Mouse (Mus musculus) mature B cell (primary cell): Measurements from ENCODE around the gene Msx1.

Experiments used
- in situ Hi-C: fragments of 300-500 bp; cut with MboI; formaldehyde crosslinking; loops from 2 replicates; pipeline ENCODE4 v1.14.3; 2019

The Msx1 gene

DNA sequence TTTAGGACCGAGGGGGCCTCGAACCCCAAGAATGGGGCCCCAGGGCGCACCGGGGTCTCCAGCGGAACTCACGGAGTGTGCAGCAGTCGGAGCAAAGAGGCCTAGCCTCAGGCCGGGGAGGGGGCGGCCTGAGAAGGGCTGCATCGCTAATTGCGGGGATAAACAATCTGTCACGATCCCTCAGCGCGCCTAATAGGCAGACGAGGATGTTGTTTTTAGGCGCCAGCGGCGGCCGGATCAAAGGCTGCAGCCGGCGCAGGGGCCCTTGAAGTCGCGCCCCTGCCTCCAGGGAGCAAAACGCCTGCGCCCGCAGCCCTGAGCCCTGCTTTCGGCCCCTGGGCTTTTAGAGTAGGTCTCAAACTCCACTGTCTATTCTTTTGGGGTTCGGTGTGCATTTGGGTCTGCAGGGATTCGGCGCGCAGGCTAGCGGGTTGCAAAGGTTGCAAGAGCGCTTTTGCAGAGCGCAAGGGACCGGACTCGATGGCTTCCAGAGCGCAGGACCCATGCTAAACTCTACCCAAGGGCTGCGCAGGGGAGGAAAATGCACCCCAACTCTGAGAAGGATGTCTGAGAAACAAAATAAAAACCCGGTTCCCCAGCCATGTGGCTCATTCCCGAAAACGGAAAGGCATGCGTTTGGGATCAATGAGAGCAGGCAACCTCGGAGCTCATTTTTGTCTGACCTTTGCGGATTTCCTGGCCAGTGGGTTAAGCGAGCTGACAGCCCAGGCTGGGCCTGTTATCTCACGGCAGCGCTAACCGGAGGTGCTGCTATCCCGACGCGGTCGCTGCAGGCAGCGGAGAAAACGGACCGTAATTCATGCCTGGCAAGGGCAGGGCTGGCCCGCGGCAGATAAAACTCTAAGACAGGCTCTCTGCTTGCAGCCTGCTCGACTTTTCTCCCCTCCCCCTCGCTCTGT is 2.6 kb upstream of the Msx1 start:
- in situ Hi-C loops, result no loop called here

DNA sequence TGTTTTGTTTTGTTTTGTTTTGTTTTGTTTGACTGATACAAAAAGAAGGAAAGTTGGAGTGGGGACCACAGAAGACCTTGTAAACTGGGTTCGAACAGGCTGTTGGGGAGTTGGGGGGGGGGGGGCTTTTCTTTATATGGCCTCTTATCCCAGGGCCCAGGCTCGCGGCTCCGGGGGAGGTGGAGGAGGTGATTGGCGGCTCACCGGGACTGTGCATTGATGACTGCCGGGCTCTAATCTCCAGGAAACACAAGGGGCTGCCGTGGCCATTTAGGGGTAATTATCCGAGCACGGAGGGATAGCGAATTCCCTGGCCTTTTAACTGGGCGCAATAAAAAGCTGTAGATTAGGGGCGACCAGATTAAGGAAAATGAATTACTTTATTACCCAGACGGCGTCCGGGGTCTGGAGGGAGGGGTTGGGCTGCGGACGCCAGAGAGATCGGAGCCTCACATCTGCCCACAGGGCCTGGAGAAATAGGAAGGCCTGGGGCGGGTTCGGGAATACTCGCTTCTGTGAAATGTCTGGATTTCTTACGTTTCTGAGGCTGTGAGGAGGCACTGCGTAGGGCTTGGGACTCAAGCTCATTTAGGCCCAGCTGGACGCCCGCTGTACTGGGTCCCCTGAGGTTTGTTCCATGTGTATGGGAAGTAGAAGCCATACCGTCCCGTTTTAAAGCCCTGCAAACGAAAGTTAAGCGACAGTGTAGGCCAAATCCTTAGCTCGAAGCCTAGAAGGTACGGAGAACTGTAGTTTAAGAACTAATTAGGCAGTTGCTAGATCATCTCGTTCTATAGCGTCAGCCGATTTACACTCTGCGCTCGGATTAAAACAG is 1.4 kb upstream of the Msx1 start:
- in situ Hi-C loops, result no loop called here

DNA sequence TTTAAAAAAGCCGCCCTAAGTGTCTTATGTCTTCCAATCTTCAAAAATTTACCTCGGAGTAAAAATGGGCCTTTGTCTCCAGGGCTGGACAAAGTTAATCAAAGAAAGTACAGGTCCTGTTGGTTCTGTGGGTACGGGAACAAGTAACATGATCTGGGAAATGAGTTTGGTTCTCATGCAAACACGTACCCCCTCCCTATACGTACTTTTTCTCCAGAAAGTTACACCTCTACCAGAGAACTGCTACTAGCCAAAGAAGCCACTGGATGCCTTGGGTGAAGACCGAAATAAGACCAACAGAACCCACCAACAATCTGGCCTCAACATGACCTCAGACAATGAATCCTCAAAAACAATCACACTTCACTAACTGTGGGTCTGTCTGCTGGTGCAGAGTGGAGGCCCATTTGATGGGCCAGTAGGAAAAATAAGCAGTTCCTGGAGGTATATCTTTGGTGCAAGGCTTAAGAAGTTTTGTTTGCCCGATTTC is 773 bp upstream of the Msx1 start:
- in situ Hi-C loops, result no loop called here

DNA sequence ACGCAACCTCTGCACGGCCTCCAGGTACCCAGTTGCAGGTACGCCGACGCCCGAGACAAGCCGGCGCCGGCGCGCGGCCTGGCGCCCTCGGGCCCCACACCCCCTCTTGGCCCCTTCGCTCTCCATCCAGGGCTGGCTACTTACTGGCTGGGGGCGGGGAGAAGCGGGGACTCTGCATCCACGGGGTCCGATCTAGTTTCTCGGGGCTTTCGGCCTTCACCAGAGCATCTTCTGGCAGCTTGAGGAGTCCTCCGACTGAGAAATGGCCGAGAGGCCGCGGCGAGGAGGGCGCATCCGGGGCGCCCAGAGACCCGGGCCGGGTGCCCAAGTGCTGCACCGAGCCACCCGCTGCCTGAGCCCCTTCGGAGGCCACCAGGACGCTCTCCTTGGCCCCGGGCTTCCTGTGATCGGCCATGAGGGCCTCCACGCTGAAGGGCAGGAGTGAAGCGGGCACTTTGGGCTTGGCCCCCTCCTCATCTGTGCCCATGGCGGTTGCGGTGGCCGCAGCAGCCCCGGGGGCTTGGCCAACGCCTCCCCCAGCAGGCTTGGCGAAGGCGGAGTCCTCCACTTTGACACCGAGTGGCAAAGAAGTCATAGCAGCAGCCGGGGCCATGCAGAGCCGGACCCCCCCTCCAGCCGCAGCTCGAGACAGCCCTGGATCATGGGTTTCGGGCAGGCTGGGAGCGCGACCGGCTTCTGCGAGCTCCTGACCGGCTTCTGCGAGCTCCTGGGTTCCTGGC is 492 bp downstream of the Msx1 start:
- in situ Hi-C loops, result no loop called here

DNA sequence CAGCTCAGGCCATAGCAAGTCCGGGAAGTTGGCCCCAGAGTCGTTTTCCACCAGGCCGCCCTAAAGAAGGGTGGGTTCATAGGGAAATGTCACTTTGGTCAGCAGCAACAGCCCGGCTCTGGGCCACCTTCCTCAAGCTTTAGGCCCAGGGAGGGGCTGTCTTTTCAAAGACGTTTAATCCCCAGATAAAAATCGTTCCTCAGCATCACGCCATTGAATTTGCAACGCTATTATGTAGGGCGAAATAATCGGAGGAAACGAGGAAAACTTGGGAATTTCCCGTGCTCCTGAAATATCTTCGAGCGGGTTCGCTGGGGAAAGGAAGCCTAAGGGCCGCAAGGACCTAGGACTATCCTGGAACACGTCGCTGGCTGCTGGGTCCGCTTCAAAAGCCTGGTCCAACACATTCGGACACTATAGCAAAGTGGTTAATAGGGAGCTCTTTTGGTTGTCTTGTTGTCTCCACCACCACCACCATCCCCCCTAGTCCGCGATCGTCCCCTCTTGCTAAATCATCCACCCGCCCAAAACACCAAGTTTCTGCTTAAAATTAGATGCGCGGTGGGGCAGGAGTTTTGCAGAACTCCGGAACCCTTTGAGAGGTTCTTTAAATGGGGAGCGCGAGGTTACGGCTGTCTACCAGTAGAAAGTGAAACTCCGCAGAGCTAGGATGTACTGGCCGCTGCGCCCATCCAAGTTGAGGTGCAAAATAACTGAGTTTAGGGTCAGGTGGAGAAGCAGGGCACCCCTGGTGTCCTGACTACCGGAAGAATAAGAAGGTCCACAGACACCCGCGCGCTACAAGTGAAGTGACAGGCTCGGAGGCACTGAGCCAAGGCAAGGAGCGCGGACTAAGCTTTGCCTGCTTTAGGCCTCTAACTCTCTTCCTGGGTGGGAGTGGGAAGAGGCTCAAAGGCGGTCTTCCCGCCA is 1.3 kb downstream of the Msx1 start:
- in situ Hi-C loops, result no loop called here

DNA sequence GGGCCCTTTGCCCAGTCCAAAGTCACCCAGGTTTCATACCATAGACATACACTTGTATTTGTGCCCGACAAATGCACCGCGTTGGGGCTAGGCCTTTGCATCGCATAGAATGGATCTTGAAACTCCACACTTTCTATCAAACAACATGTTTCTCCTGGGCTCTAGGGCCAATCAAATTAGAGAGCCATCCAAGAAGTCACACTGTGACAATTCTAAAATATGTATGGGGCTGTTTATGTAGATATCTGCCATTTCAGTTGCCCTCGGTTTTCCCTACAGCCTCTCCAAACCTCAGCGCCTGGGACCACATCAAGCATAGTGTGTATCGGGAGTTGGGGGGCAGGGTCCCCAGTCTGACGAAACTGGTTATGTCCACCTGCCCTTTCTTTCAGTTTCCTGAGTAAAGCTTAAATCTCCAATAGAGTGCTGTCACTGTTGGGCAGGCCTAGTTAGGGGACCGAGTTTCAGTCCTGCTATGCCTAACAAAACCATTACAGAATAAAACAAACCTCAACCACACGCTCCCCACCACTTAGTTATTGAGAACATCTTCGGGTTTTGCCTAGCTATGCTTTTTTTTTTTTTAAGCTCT is 2.2 kb downstream of the Msx1 start:
- in situ Hi-C loops, result no loop called here

DNA sequence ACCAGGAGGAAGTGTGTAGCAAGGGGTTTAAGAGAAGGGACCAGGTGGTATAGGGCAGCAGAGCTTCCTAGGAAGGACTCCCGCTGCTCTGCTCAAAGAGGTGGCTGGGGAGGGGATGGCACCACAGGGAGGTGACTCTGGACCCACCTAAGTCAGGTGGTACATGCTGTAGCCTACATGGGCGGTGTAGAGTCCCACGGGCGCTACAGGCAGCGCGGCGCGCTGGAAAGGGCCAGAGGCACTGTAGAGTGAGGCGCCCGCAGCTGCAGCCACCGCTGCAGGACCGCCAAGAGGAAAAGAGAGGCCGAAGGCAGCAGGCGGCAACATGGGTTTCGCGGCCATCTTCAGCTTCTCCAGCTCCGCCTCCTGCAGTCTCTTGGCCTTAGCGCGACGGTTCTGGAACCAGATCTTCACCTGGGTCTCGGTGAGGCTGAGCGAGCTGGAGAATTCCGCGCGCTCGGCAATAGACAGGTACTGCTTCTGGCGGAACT is 3.2 kb downstream of the Msx1 start:
- in situ Hi-C loops, result no loop called here

DNA sequence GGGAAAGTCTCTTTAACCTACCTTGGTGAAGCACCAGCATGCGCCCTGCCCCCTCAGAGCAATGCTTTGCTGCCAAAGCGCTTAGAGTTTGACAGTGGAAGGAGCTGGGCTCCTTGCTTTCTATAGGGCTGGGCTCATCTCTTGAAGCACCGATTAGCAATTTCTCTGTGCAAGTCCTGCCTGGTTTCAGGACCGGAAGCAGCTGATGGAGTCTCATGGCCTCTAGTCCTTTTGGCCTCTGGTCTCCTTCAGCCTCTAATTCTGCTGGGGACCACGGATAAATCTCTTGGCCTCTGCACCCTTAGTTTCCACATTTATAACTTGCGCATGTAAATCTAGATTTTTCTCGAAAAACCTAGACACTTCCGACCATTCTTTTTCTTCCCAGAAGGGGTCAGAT is 3.7 kb downstream of the Msx1 start:
- in situ Hi-C loops, result no loop called here

DNA sequence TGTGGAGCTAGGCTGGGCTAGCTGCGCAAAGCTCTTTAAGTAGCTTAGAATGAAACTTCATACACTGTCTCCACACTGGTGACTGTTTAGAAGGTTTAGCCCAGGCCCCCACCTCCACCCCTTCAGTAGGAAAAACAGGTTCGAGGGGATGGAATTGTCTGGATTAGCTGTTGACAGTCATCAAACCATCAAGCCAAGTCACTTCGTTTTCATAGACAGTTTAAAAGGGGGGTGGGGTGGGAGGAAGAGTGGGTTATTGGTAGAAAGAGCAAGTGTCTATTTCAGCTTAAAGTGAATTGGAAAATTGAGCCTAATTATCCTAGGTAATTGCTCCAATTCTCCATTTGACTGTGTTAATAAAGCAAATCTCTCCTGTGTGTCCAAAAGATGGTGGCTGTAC is 4.4 kb downstream of the Msx1 start:
- in situ Hi-C loops, result no loop called here

DNA sequence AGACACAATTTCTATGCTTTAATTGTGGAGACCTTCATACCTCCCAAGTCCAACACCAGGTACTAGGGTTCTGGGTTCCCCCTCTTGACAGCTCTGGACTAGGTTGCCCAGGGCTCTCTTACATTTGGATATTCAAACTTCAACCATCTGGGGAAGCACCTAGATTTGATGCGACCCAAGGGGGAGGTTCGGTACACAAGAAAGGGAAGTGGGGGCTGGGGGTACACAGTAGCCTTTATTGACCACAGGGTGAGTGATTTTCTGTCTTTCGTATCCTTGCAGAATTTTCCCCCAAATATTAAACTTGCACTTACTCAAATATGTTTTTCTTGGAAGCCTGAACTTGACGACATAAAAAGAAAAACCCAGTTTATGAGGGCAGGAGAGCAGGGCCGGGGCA is 4.8 kb downstream of the Msx1 start:
- in situ Hi-C loops, result no loop called here

DNA sequence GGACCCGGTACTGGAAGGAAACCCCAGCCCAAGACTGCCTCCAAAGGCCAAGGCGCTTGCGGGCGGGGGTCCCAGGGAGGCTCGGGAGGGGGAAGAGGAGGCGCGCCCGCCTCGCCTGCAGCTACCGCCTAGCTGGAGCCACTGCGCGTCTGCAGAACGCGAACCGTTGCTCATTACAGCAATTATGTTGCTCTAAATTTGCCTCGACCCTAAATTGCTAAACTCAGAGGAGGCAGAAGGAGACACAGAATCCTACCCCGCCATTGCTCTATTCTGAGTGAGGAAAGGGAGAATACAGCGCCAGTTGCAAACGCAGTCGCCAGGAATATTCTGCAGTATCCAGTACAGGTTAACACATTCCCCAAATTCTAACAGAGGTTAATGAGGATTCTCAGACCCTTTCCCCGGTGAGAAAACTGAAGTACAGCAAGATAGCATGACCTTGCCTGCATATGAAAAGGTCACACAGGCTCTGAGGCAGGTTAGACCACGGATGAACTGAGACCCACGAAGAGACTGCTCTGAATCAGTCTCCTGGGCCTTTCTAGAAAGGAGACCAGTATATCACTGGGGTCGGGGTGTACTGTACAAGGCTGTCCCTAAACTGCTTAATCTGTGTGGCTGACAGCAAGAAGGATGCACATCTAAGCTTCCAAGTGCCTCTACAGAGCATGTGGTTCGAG is 5.7 kb downstream of the Msx1 start:
- in situ Hi-C loops, result no loop called here

DNA sequence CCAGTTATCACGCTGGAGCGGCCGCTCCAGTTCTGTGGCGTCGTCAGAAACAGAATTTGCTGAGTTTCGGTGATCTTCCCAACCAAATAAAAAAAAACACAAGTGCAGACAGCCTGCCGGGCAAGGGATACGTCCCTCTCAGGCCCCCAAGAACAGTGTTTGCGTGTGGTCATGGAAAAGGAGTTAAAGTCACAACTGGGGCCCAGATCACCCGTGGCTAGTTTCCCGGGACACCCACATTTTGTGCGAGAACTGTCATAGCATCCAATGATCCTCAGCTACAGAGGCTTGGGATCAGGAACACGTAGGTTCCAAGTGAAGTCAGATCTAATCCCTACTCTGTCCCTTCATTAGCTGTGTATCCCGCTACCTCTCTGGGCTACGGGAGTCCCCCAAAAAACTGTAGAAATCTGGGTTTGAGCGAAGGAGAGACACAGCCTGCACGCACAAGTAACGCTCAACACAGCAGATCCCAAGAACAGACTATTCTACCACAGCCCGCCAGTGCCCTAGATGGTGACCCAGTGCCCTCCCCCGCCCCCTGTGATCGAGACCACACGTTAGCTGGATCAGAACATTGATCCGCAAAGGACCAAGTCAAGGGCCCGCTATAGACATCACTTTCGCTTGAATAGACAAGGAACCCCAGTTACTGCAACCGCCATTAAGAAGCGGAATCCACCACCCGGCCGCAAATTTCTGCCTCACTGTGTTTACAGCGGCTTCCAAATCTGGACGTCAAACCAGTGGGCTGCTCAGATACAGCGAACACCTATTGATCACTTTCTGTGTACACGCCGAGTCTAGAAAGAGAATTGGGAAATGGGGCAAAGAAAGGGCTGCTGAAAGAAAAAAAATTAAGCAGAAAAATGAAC is 6.5 kb downstream of the Msx1 start:
- in situ Hi-C loops, result no loop called here

DNA sequence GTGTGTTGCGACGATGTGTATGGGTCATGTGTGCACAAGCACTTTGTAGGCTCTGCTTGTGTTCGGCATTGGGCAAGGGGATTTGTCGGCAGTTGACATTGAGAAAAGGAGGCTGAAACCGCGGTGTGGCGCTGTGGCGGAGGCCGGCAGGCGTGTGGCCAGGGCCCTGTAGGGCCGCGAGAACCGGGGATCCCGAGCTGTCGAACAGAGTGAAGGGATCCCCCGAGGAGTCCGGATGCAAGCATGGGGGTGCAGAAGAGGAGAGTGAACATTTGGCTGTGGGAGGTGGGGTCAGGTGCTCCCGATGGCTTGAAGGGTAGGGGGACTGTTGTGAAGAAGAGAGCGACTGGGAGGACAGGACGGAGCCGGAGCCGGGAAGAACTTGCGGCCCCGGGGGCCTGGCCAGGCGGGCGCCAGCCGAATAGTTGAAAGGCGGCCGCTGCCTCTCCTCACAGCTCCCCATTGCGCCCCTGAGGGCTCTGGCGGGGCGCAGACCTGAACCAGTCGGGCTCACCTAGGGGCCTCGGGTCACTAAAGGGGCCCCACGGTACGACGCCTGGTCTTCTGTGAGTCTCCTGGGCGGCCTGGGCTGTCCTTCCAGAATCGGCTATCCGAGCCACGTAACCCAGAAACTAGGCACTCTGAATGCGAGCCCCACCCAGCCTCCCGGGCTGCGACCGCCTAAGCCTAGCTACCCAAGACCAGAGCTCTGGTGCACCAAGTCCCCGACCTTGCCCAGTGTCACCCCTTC is 7.3 kb downstream of the Msx1 start:
- in situ Hi-C loops, result no loop called here

DNA sequence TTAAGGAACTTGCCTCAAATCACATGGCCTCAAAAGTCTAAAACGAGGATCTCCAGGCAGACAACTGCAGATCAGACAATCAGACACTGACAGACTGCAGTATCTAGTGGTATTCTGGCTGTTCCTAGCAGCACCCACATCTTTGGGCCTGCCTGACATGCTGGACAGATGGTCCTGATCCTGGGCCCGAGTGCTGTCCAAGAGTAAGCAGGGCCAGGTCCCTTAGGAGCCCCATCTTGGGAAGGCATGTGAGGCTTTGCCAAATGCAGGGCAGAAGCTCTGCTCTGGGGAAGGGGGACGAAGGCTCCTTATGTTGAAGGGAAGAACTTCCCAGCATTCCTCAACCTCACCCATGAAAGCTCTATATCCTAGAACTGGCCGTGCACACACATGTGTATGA is 8.5 kb downstream of the Msx1 start:
- in situ Hi-C loops, result no loop called here

DNA sequence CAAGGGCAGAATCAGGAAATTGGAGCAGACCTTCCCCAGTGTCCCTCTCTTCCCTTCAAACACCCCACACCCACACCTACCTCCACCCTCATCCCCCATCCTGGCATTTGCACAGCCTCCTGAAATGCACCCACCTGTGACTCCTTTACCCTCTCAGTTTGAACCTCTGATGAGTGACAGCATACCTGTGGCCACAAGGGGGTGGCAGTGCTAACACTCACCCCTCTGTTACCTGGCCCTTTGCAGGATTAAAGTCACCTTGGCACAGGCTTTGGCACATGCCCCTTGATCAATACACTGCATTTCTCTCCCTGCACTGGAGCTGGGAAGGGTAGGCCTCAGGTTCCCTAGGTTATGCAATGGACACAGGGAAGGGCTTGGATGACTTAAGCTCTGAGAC is 10.2 kb downstream of the Msx1 start:
- in situ Hi-C loops, result no loop called here

DNA sequence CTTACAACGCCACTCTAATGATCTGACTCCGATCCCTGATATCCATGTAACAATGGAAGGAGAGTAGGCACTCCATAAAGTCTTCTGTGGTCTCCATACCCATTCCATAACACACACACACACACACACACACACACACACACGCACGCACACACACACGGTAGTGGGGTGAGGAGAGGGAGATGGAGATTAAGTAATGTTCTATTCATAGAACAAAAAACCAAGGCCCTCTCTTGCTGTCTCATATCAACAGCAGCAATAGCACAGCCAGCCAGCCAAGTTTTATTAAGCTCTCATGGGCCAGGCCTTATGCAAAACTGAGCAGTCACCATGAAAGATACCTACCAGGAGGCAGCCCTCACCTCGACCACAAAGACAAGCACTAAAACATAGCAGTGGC is 19.1 kb downstream of the Msx1 start:
- in situ Hi-C loops, result no loop called here

DNA sequence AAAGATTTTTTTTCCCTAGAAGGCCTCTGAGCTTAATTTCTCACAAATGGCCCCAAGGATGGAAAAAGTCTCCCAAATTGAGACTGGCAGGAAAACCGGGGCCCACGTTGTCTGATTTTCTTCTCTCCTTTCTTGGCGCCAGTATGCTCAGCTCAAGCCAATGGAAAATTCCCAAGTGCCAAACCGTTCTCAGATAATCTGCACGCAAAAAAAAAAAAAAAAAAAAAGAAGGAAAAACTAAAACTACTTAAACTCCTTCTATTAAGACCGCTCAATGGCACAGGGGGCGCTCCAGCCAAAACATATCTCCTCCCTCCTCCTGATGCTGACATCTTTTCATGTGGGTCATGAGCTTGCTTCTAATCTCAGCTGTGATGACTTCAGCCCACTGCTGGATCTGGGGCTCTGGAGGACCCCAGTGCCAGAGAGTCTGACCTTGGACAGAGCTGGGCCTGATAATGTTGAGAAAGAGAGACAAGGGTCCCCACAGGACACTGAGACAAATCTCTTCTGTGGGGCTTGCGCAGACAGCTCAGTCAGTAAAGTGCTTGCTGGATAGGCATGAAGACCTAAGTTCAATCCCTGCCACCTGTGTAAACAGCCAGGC is 19.8 kb downstream of the Msx1 start:
- in situ Hi-C loops, result no loop called here

DNA sequence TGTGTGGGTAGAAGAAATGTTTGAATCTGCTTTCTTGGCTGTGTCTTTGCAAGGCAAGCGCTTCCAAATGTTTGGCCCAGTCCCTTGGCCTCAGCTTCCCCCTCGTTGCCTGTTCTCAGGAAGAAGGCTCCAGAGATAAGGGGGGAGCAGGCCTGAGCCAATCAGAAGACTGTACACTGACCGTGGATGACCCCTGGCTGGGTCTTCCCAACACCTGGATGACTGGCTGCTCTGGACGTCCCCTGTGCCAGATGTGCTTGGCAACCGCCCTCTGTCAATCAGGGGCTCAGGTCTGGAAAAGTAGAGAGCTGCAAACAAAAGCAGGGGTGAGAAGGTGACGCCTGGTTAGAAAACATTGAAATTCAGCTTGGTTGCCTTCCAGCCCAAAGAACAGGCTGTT is 27.1 kb downstream of the Msx1 start:
- in situ Hi-C loops, result no loop called here
